Mouse (Mus musculus) heart, postnatal 36 days (tissue): Measurements from ENCODE around the gene Mif4gd. TPM values are rescaled to one million over a fixed set of nuclear protein-coding genes. Genes with fewer than 3 reads are reported as not detected.
A peak's percentile ranks its signal among the peaks of the same experiment; 100 is the strongest.
"Not testable (repeated sequence)": the region's sequence is repeated elsewhere in the genome, so short reads cannot be mapped to it uniquely, and the experiment has no call there.

ENCODE experiments used
- DNase-seq, 2 experiments: peaks; one replicate each; pipeline ENCODE4 v3.0.0; 2021 to 2022
- intact Hi-C: fragments of 180-260 bp; cut with DNase I; formaldehyde crosslinking; loops from one replicate; pipeline ENCODE4 v1.15.1; 2025
- total RNA-seq, 2 experiments: library from RNA; stranded (reverse); gene quantifications; 2 replicates each; pipeline ENCODE4 v1.2.3; 2021

Gene Mif4gd
- total RNA-seq, result 10 to 100 TPM; 47.3 to 53.8 TPM

DNA sequence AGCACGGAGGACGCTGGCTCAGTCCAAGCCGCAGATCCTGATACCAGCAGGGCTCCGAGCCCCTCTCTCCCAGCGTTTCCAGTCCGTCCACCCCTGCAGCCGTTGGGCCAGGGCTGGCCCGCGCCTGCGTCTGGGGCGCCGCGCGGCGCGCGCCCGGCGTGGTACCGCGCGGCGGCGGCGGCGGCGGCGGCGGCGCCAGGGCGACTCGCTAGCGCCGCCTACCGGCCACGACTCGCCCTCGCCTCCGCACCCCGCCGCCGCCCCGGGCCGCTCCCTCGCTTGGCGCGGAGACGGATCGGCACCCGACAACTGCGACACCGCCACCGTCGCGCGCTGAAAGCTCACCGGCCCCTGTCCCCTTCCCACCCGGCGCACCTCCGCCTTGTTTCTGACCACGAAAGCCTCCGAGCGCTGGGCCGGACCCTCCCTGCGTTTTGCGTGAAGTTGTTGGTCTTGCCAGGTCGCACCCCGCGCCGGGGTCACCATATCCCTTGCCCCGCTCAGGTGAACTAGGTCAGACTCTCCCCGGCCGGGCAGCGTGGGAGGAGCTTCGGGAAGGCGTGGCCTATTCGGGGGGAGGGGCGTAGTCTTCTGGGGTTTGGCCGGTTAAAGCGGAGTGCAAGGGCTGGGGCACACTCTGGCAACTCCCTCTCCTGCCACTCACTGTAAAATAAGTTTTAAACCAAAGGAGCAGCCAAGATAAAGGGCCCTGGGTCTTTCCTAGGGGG lies at the start of gene Mif4gd:
TSS of gene Mif4gd (minus strand) at position 560 of the 728 bp plus-strand sequence.
- intact Hi-C loops, result loop anchor here (5.0 kb wide), 1 partner anchor 130 kb away; no protein-coding TSS in a partner anchor

DNA sequence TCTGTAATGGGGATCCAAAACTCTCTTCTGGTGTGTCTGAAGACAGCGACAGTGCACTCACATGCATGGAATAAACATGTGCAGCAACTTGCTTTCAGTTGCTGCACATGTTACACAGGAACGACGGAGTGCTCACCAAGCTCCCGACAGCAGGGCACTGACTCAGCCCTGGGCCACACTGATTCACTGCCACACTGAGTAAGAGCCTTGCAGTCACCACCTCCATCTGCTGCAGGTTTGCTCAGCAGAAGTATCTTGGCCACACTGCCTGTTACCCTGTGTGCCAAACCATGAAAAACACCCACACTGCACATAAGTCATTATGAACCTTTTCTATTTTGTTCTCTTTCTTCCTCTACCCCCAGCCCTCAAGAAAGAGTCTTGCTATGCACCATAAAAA lies 47.6 kb upstream of the Mif4gd start:
- intact Hi-C loops, result no loop called here
- no peak for DNase-seq

More for the DNA sequence above, at the start of gene Mif4gd:
- peak; percentile 95 for DNase-seq

DNA sequence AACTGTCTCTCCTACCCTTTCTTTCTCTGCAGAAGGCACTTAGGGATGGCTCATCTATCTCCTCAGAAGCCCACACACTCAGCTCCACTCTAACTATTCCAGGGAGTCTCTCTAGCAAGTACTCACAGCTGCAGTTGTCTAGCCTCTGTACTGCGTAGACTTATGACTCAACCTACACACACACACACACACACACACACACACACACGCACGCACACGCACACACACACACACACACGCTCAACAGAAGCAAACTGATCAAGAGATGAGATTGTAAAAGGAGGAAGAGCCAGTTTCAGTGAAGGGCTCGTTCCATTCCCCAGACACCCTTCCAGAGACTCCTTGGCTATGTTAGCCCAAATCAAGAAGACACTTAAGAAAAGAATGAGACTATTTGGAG lies 45.8 kb upstream of the Mif4gd start:
- no peak for DNase-seq
- intact Hi-C loops, result no loop called here

DNA sequence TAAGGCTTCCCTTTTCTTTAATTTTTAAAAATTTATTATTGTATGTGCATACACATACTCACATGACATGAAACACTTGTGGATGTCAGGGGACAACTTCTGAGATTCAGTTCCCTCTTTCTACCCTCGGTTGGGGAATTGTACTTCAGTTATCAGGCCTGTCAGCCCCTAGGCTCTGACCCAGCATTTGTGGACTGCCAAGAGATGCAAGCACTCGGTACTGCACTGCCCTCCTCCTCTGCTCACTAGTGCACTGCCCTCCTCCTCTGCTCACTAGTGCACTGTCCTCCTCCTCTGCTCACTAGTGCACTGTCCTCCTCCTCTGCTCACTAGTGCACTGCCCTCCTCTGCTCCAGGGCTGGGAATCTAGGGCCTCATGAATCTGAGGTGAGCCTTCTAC lies 41.4 kb upstream of the Mif4gd start:
- DNase-seq, result no peak
- intact Hi-C loops, result no loop called here

GRCm38 (mm10) chr11:115653194-115653593 lies 40.4 kb upstream of the Mif4gd start:
- intact Hi-C loops, result no loop called here

DNA sequence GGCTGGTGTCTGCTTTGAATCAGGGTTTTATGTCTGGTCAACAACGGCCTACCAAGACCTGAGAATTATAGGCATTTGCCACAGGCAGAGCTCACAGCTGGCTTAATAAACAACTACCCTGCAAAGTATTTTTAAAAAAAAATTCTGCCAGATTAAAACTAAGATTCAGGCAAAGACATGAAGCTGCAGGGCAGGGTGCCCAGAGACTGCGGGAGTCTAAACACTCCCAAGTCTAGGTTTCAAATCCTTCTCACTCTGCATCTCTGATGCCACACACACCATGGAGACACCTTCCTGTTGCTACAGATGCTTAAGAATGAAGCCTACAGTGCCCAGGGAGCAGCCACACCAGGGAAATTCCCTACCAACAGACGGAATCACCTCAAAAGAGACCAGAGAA lies 38.9 kb upstream of the Mif4gd start:
- intact Hi-C loops, result loop anchor here (1.0 kb wide), 1 partner anchor 10 kb away; no protein-coding TSS in a partner anchor
- DNase-seq, result no peak

More at GRCm38 (mm10) chr11:115653194-115653593, 40.4 kb upstream of the Mif4gd start:
- DNase-seq, result no peak

- no peak for DNase-seq
- intact Hi-C loops, result loop anchor here (5.0 kb wide), 1 partner anchor 163 kb away; the partner anchor contains the start of genes Caskin2 and Tsen54
Measured at GRCm38 (mm10) chr11:115649706-115650105, 36.9 kb upstream of the Mif4gd start.

- peak; percentile 58 to 63 for DNase-seq
Measured at GRCm38 (mm10) chr11:115647459-115647858, 34.7 kb upstream of the Mif4gd start.

DNA sequence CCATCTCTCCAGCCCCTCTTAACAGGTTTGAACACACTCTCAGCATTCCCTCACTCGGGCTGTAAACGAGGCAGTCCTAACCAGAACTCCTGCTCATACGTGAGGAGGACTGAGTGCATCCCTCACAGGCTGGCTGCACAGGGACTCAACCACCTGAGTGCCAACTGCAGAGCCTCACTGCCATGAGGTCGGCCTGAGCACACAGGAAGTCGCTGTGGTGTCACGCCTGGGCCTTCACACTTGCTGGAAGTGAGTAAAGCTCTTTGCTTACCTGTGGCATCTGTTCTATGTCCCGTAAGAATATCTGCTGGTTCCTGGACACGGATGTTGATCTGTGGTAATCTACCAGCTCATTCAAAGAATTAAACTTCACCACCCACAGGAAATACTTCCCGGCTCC lies 33.7 kb upstream of the Mif4gd start:
- intact Hi-C loops, result loop anchor here (5.0 kb wide), 1 partner anchor 166 kb away; the partner anchor contains the start of genes Caskin2 and Tsen54
- DNase-seq, result no peak

More at GRCm38 (mm10) chr11:115647459-115647858, 34.7 kb upstream of the Mif4gd start:
- intact Hi-C loops, result loop anchor here (1.0 to 5.0 kb wide), 2 partner anchors 67 to 165 kb away; partner anchors contain the start of genes Caskin2 and Tsen54

DNA sequence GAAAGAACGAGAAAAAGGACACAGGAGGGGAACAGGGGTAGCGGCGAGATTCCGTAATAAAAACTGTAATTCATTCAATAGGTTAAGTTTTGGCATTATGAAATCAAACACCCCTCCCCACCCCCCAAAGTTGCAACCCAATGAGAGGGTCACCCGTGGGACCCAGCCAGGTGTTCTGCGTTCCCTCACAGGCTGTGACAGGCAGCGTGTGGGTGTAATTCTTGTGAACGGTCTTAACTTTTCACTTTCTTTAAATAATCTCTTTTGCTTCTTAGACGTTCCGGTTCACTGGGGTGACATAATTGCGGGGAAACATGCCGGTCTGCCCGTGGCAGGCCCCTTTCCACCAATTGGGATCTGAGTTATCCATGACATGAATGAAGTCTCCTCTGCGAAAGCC lies 32.7 kb upstream of the Mif4gd start:
- intact Hi-C loops, result loop anchor here (5.0 kb wide), 1 partner anchor 167 kb away; the partner anchor contains the start of genes Caskin2 and Tsen54
- not testable (repeated sequence) for DNase-seq

GRCm38 (mm10) chr11:115644308-115644707 lies 31.5 kb upstream of the Mif4gd start:
- intact Hi-C loops, result no loop called here
- DNase-seq, result no peak

- intact Hi-C loops, result no loop called here
- DNase-seq, result no peak
Measured at GRCm38 (mm10) chr11:115643265-115643664, 30.5 kb upstream of the Mif4gd start.

DNA sequence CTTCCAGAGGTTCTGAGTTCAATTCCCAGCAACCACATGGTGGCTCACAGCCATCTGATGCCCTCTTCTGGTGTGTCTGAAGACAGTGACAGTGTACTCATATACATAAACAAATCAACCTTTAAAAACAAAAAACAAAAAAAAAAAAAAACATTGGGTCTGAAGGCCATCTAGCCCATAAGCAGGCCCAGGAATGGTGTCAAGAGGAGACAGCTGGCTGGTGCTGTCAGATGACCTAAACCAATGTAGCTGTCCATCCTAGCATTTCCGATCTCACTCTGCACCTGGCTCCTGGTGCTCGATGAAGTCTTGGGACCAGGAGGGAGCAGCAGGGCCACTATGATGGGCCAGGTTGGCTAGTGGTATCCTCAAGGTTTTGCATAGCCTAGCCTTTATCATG lies 29.9 kb upstream of the Mif4gd start:
- DNase-seq, result no peak
- intact Hi-C loops, result no loop called here

GRCm38 (mm10) chr11:115641664-115642036 lies 28.9 kb upstream of the Mif4gd start:
- intact Hi-C loops, result no loop called here
- no peak for DNase-seq

GRCm38 (mm10) chr11:115640978-115641663 lies 28.4 kb upstream of the Mif4gd start:
- intact Hi-C loops, result no loop called here
- DNase-seq, result no peak

- no peak for DNase-seq
- intact Hi-C loops, result no loop called here
Measured at GRCm38 (mm10) chr11:115640311-115640828, 27.6 kb upstream of the Mif4gd start.

- DNase-seq, result no peak
- intact Hi-C loops, result no loop called here
Measured at GRCm38 (mm10) chr11:115639540-115639939, 26.8 kb upstream of the Mif4gd start.

DNA sequence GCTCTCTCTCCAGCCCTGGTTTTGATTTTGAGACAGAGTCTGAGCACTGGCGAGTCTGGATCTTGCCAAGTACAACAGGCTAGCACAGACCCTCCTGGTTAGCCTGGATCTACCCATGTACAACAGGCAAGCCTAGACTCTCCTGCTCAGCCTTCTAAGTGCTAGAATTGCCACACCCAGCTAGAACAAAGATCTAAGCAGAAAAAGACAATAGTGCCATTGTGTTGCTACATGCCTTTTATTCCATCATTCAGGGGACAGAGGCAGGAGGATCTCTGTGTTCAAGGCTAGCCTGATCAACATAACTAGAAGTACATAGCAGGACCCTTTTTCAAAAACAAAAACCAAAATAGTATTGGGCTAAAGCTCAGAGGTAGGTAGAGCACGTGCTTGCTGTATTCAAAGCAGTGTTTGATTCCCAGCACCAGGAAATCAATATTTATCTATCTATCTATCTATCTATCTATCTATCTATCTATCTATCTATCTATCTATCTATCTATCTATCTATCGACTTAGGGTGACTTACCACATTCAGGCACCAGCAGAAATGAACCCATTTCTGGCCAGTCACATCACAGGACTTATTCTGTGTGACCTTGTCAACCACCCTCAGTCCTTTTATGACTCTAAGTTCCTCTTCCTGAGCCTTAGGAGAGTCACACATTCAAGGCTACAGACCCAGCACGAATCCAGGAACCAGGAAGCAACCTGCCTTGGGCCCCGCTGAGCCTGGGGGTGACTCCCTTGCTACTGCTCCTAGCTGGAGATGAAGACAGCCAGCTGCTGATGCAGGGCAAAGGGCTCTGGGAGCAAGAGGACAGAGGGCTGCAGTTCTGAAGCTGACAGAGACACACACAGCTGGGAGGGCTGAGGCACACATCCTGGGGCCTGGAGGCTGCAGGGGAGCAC lies 26.0 kb upstream of the Mif4gd start:
- DNase-seq, result no peak
- intact Hi-C loops, result no loop called here

DNA sequence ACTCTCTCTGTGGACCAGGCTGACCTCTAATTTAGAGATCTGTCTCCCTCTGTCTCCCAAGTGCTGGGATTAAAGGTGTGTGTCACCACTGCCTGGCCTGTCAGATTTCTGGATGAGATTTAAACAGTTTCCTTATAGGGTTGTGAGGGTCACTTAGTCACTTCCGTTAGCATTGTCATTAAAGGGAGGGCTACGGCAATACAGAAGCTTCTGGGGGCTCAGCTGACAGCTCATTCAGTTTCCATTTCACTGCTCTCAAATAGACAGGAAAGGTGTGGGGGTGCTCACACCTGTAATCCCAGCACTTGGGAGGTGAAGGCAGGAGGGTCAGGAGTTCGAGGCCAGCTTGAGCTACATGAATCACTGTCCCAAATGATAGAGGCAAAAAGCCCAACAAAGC lies 24.2 kb upstream of the Mif4gd start:
- no peak for DNase-seq
- intact Hi-C loops, result no loop called here

- intact Hi-C loops, result no loop called here
- DNase-seq, result no peak
Measured at GRCm38 (mm10) chr11:115635484-115635883, 22.7 kb upstream of the Mif4gd start.
